Mouse (Mus musculus): ENCODE data around the gene Cfap20. TPM values are rescaled to one million over a fixed set of nuclear protein-coding genes. Genes with fewer than 3 reads are reported as not detected.

Cfap20 gene
- polyA plus RNA-seq (2014; fragmentation: Nextera tagmentation; extraction: Ambion mirVana), result 150 and 152 TPM in 2 replicates

GRCm38 (mm10) chr8:95434686-95435439, at the start of gene Cfap20:
TSS of gene Cfap20 (minus strand) at chr8:95434869.
- no peaks in the 10 kb centered on the region for H3K9me3 ChIP-seq (ENCODE audit: control insufficient read depth, low read length)
- peak within 1 kb of the TSS; percentile 93 for H3K27ac ChIP-seq (replicated peaks; ENCODE audit: low read depth, low read length)
- H3K27me3 ChIP-seq (replicated peaks; ENCODE audit: control insufficient read depth, insufficient read depth, low read length), result no peaks in the 10 kb centered on the region
- H3K4me1 ChIP-seq (ENCODE audit: control insufficient read depth, insufficient read depth, low read length), result peaks cover 16% of the 10 kb centered on the region
- peak within 1 kb of the TSS; percentile 81 for H3K4me2 ChIP-seq (ENCODE audit: low read depth, low read length)
- H3K36me3 ChIP-seq (ENCODE audit: control insufficient read depth, insufficient read depth, low read length), result no peaks in the 10 kb centered on the region
- peak; percentile 95 for ATAC-seq (ENCODE audit: low read depth)
- DNase-seq (ENCODE audit: low spot score), result peak; percentile 99
- 2% methylated on average over 23 of the region's 51 CpGs for WGBS
- H3K9ac ChIP-seq (ENCODE audit: low read depth, low read length), result peak within 1 kb of the TSS; percentile 94
- H3K4me3 ChIP-seq (ENCODE audit: low read depth, low read length), result peak within 1 kb of the TSS; percentile 90

GRCm38 (mm10) chr8:95470008-95470407, 35.3 kb upstream of the Cfap20 start:
- Histone ChIP-seq H3K9ac (ENCODE audit: low read depth, low read length) (no peak overlapping the region), H3K36me3 (ENCODE audit: control insufficient read depth, insufficient read depth, low read length) (peaks cover 90% of the 10 kb centered on the region), H3K4me3 (ENCODE audit: low read depth, low read length) (no peak overlapping the region), H3K27me3 (replicated peaks; ENCODE audit: control insufficient read depth, insufficient read depth, low read length) (no peaks in the 10 kb centered on the region), H3K4me2 (ENCODE audit: low read depth, low read length) (no peak overlapping the region), H3K4me1 (ENCODE audit: control insufficient read depth, insufficient read depth, low read length) (no peaks in the 10 kb centered on the region), H3K9me3 (ENCODE audit: control insufficient read depth, low read length) (no peaks in the 10 kb centered on the region), H3K27ac (replicated peaks; ENCODE audit: low read depth, low read length) (no peak overlapping the region)
- DNase-seq (ENCODE audit: low spot score) (no peak), ATAC-seq (ENCODE audit: low read depth) (no peak)
- 98% methylated on average over 4 of the region's 4 CpGs for WGBS

- Histone ChIP-seq H3K27me3 (replicated peaks; ENCODE audit: control insufficient read depth, insufficient read depth, low read length) (no peaks in the 10 kb centered on the region), H3K4me2 (ENCODE audit: low read depth, low read length) (no peak overlapping the region), H3K9ac (ENCODE audit: low read depth, low read length) (no peak overlapping the region), H3K36me3 (ENCODE audit: control insufficient read depth, insufficient read depth, low read length) (peaks cover 90% of the 10 kb centered on the region), H3K27ac (replicated peaks; ENCODE audit: low read depth, low read length) (no peak overlapping the region), H3K4me3 (ENCODE audit: low read depth, low read length) (no peak overlapping the region), H3K4me1 (ENCODE audit: control insufficient read depth, insufficient read depth, low read length) (no peaks in the 10 kb centered on the region), H3K9me3 (ENCODE audit: control insufficient read depth, low read length) (no peaks in the 10 kb centered on the region)
- 89% methylated on average over 3 of the region's 3 CpGs for WGBS
- DNase-seq (ENCODE audit: low spot score) (no peak), ATAC-seq (ENCODE audit: low read depth) (no peak)
Measured at GRCm38 (mm10) chr8:95468995-95469394, 34.3 kb upstream of the Cfap20 start.

GRCm38 (mm10) chr8:95466543-95466942, 31.9 kb upstream of the Cfap20 start:
- H3K4me3 ChIP-seq (ENCODE audit: low read depth, low read length), result no peak overlapping the region
- no peak overlapping the region for H3K27ac ChIP-seq (replicated peaks; ENCODE audit: low read depth, low read length)
- H3K4me1 ChIP-seq (ENCODE audit: control insufficient read depth, insufficient read depth, low read length), result no peaks in the 10 kb centered on the region
- H3K9ac ChIP-seq (ENCODE audit: low read depth, low read length), result no peak overlapping the region
- H3K4me2 ChIP-seq (ENCODE audit: low read depth, low read length), result no peak overlapping the region
- ATAC-seq (ENCODE audit: low read depth) (no peak), DNase-seq (ENCODE audit: low spot score) (no peak)
- H3K27me3 ChIP-seq (replicated peaks; ENCODE audit: control insufficient read depth, insufficient read depth, low read length), result no peaks in the 10 kb centered on the region
- WGBS, result 73% methylated on average over 2 of the region's 2 CpGs
- H3K9me3 ChIP-seq (ENCODE audit: control insufficient read depth, low read length), result no peaks in the 10 kb centered on the region
- H3K36me3 ChIP-seq (ENCODE audit: control insufficient read depth, insufficient read depth, low read length), result peaks cover 87% of the 10 kb centered on the region

- H3K4me3 ChIP-seq (ENCODE audit: low read depth, low read length), result no peak overlapping the region
- no peak overlapping the region for H3K9ac ChIP-seq (ENCODE audit: low read depth, low read length)
- H3K36me3 ChIP-seq (ENCODE audit: control insufficient read depth, insufficient read depth, low read length), result peaks cover 93% of the 10 kb centered on the region
- no peak overlapping the region for H3K4me2 ChIP-seq (ENCODE audit: low read depth, low read length)
- H3K27ac ChIP-seq (replicated peaks; ENCODE audit: low read depth, low read length), result no peak overlapping the region
- ATAC-seq (ENCODE audit: low read depth) (no peak), DNase-seq (ENCODE audit: low spot score) (peak; percentile 42)
- no peaks in the 10 kb centered on the region for H3K27me3 ChIP-seq (replicated peaks; ENCODE audit: control insufficient read depth, insufficient read depth, low read length)
- H3K4me1 ChIP-seq (ENCODE audit: control insufficient read depth, insufficient read depth, low read length), result no peaks in the 10 kb centered on the region
- 72% methylated on average over 8 of the region's 8 CpGs for WGBS
- no peaks in the 10 kb centered on the region for H3K9me3 ChIP-seq (ENCODE audit: control insufficient read depth, low read length)
Measured at GRCm38 (mm10) chr8:95452518-95452917, 17.8 kb upstream of the Cfap20 start.

DNA sequence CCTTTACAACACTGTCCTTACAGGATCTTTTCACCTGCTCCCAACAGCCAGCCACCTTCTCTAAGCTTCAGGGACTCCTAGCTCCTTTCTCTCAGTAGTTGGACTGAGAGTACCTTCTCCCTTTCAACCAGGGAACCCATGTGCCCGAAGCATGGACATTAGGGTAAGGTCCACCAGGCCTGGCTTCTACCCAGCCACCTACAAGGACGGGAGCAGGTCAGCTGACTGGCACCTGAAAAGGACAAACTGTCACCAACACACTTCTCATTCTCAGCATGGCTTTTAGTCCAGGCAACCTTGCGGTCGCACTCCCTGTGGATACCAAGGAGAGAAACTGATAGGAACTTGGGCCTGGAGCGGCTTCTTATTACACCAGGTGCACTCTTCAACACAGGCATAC, 15.6 kb upstream of the Cfap20 start:
- H3K4me2 ChIP-seq (ENCODE audit: low read depth, low read length), result no peak overlapping the region
- no peaks in the 10 kb centered on the region for H3K9me3 ChIP-seq (ENCODE audit: control insufficient read depth, low read length)
- no peak for DNase-seq (ENCODE audit: low spot score)
- no peaks in the 10 kb centered on the region for H3K27me3 ChIP-seq (replicated peaks; ENCODE audit: control insufficient read depth, insufficient read depth, low read length)
- H3K27ac ChIP-seq (replicated peaks; ENCODE audit: low read depth, low read length), result no peak overlapping the region
- H3K9ac ChIP-seq (ENCODE audit: low read depth, low read length), result no peak overlapping the region
- 92% methylated on average over 5 of the region's 5 CpGs for WGBS
- H3K4me3 ChIP-seq (ENCODE audit: low read depth, low read length), result no peak overlapping the region
- no peak for ATAC-seq (ENCODE audit: low read depth)
- no peaks in the 10 kb centered on the region for H3K4me1 ChIP-seq (ENCODE audit: control insufficient read depth, insufficient read depth, low read length)
- peaks cover 73% of the 10 kb centered on the region for H3K36me3 ChIP-seq (ENCODE audit: control insufficient read depth, insufficient read depth, low read length)

DNA sequence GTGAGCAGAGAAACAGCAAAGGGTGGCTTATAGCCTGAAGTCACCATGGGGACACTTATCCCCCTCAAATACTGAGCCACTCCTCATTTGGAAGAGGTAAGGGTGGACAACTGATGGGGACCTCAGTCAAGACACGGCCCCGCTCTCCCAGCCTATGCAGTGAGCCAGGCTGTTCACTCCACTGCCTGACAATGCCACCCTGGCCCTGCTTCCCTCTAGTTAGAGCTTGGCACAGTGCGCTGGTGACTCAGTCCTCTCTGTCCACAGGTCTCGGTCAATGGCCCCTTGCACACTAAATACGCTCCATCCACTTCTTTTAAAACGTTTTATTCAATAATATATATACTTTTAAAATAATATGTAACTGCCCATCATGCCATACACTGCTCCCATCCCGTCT, 13.0 kb upstream of the Cfap20 start:
- Histone ChIP-seq H3K4me3 (ENCODE audit: low read depth, low read length) (no peak overlapping the region), H3K4me2 (ENCODE audit: low read depth, low read length) (no peak overlapping the region), H3K36me3 (ENCODE audit: control insufficient read depth, insufficient read depth, low read length) (peaks cover 47% of the 10 kb centered on the region), H3K27me3 (replicated peaks; ENCODE audit: control insufficient read depth, insufficient read depth, low read length) (no peaks in the 10 kb centered on the region), H3K27ac (replicated peaks; ENCODE audit: low read depth, low read length) (no peak overlapping the region), H3K4me1 (ENCODE audit: control insufficient read depth, insufficient read depth, low read length) (no peaks in the 10 kb centered on the region), H3K9ac (ENCODE audit: low read depth, low read length) (no peak overlapping the region), H3K9me3 (ENCODE audit: control insufficient read depth, low read length) (no peaks in the 10 kb centered on the region)
- ATAC-seq (ENCODE audit: low read depth) (no peak), DNase-seq (ENCODE audit: low spot score) (no peak)
- WGBS, result 91% methylated on average over 7 of the region's 7 CpGs

DNA sequence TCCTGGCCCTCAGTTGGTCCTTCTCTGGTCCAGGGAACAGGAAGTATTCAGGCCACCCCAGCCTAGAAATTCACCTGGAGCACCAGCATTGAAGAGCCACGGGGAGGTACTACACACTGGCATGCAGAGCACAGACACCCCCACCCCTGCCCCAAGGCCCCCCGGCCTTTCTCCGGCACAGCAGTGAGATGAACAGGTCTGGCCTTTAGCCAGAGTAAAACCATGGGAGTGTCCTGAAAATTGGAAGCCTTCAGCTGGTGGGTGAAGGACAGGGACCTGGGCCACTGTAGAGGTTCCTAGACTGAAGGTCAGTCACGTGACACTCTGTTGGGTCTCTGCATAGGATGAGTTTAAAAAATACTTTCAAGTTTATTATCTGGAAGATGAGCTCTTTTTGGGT, 10.4 kb upstream of the Cfap20 start:
- H3K27ac ChIP-seq (replicated peaks; ENCODE audit: low read depth, low read length), result no peak overlapping the region
- DNase-seq (ENCODE audit: low spot score), result no peak
- WGBS, result 80% methylated on average over 4 of the region's 4 CpGs

DNA sequence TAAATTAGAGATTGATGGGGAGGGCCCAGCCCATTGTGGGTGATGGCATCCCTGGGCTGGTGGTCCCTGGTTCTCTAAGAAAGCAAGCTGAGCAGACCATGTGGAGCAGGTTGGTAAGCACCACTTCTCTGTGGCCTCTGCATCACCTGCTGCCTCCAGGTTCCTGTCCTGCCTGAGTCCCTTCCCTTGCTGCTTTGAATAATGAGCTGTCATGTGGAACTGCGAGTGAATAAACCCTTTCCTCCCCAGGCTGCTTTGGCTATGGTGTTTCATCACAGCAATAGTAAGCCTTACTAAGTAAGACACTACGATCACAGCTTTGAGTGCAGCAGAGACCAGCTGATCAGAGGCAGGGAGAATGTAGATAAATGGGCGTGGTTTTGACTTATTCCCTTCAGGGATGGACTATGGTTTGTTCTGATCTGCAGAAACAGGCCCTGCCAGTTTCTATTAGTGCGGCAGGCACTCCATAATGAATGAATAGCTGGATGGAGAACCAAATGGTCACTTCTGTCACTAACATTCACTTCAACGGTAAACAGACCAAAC, 6.9 kb upstream of the Cfap20 start:
- 54% methylated on average over 5 of the region's 5 CpGs for WGBS
- no peak for ATAC-seq (ENCODE audit: low read depth)

More for the DNA sequence above, 10.4 kb upstream of the Cfap20 start:
- Histone ChIP-seq H3K4me2 (ENCODE audit: low read depth, low read length) (no peak overlapping the region), H3K4me3 (ENCODE audit: low read depth, low read length) (no peak overlapping the region), H3K9ac (ENCODE audit: low read depth, low read length) (no peak overlapping the region), H3K4me1 (ENCODE audit: control insufficient read depth, insufficient read depth, low read length) (no peaks in the 10 kb centered on the region), H3K27me3 (replicated peaks; ENCODE audit: control insufficient read depth, insufficient read depth, low read length) (no peaks in the 10 kb centered on the region), H3K36me3 (ENCODE audit: control insufficient read depth, insufficient read depth, low read length) (peaks cover 24% of the 10 kb centered on the region), H3K9me3 (ENCODE audit: control insufficient read depth, low read length) (no peaks in the 10 kb centered on the region)
- no peak for ATAC-seq (ENCODE audit: low read depth)

More for the DNA sequence above, 6.9 kb upstream of the Cfap20 start:
- Histone ChIP-seq H3K36me3 (ENCODE audit: control insufficient read depth, insufficient read depth, low read length) (no peaks in the 10 kb centered on the region; the same call in 1 of the 2 replicates), H3K4me2 (ENCODE audit: low read depth, low read length) (no peak overlapping the region), H3K4me3 (ENCODE audit: low read depth, low read length) (no peak overlapping the region), H3K27ac (replicated peaks; ENCODE audit: low read depth, low read length) (no peak overlapping the region), H3K27me3 (replicated peaks; ENCODE audit: control insufficient read depth, insufficient read depth, low read length) (no peaks in the 10 kb centered on the region), H3K9ac (ENCODE audit: low read depth, low read length) (no peak overlapping the region), H3K9me3 (ENCODE audit: control insufficient read depth, low read length) (no peaks in the 10 kb centered on the region), H3K4me1 (ENCODE audit: control insufficient read depth, insufficient read depth, low read length) (no peaks in the 10 kb centered on the region)
- DNase-seq (ENCODE audit: low spot score), result no peak
